Mouse (Mus musculus): Measurements from ENCODE around the gene Mdm2.
A peak's percentile ranks its signal among the peaks of the same experiment; 100 is the strongest.

Gene Mdm2

GRCm38 (mm10) chr10:117656662-117656962 is 53.9 kb downstream of the Mdm2 start:
- DNase-seq (ENCODE audit: low spot score): no peak

GRCm38 (mm10) chr10:117655908-117656661 is 54.5 kb downstream of the Mdm2 start:
- DNase-seq (ENCODE audit: low spot score): no peak

GRCm38 (mm10) chr10:117655460-117655859 is 55.1 kb downstream of the Mdm2 start:
- no peak for DNase-seq (ENCODE audit: low spot score)

GRCm38 (mm10) chr10:117654576-117655123 is 55.9 kb downstream of the Mdm2 start:
- DNase-seq (ENCODE audit: low spot score): no peak

GRCm38 (mm10) chr10:117653779-117654173 is 56.8 kb downstream of the Mdm2 start:
- no peak for DNase-seq (ENCODE audit: low spot score)

GRCm38 (mm10) chr10:117652930-117653778 is 57.4 kb downstream of the Mdm2 start:
- DNase-seq (ENCODE audit: low spot score): no peak

GRCm38 (mm10) chr10:117652378-117652774 is 58.2 kb downstream of the Mdm2 start:
- no peak for DNase-seq (ENCODE audit: low spot score)

- DNase-seq (ENCODE audit: low spot score): no peak
Measured at GRCm38 (mm10) chr10:117651587-117652377, 58.8 kb downstream of the Mdm2 start.

- DNase-seq (ENCODE audit: low spot score): no peak
Measured at GRCm38 (mm10) chr10:117650725-117651124, 59.8 kb downstream of the Mdm2 start.

GRCm38 (mm10) chr10:117650042-117650655 is 60.4 kb downstream of the Mdm2 start:
- DNase-seq (ENCODE audit: low spot score): no peak

GRCm38 (mm10) chr10:117649292-117650041 is 61.1 kb downstream of the Mdm2 start:
- no peak for DNase-seq (ENCODE audit: low spot score)

GRCm38 (mm10) chr10:117648643-117649042 is 61.9 kb downstream of the Mdm2 start:
- DNase-seq (ENCODE audit: low spot score): no peak

GRCm38 (mm10) chr10:117647964-117648472 is 62.5 kb downstream of the Mdm2 start:
- no peak for DNase-seq (ENCODE audit: low spot score)

GRCm38 (mm10) chr10:117647158-117647505 is 63.4 kb downstream of the Mdm2 start:
- DNase-seq (ENCODE audit: low spot score): peak; percentile 71

- DNase-seq (ENCODE audit: low spot score): no peak
Measured at GRCm38 (mm10) chr10:117646482-117647157, 63.9 kb downstream of the Mdm2 start.

- no peak for DNase-seq (ENCODE audit: low spot score)
Measured at GRCm38 (mm10) chr10:117645487-117645964, 65.0 kb downstream of the Mdm2 start.

GRCm38 (mm10) chr10:117644828-117645227 is 65.7 kb downstream of the Mdm2 start:
- no peak for DNase-seq (ENCODE audit: low spot score)

- no peak for DNase-seq (ENCODE audit: low spot score)
Measured at GRCm38 (mm10) chr10:117644429-117644748, 66.2 kb downstream of the Mdm2 start.

GRCm38 (mm10) chr10:117643711-117644428 is 66.7 kb downstream of the Mdm2 start:
- no peak for DNase-seq (ENCODE audit: low spot score)

GRCm38 (mm10) chr10:117643302-117643701 is 67.3 kb downstream of the Mdm2 start:
- DNase-seq (ENCODE audit: low spot score): no peak

All from MN1 (cell line).